Comparison of ENCODE assay signal across 8 mouse cellular contexts in the genomic region with DNA sequence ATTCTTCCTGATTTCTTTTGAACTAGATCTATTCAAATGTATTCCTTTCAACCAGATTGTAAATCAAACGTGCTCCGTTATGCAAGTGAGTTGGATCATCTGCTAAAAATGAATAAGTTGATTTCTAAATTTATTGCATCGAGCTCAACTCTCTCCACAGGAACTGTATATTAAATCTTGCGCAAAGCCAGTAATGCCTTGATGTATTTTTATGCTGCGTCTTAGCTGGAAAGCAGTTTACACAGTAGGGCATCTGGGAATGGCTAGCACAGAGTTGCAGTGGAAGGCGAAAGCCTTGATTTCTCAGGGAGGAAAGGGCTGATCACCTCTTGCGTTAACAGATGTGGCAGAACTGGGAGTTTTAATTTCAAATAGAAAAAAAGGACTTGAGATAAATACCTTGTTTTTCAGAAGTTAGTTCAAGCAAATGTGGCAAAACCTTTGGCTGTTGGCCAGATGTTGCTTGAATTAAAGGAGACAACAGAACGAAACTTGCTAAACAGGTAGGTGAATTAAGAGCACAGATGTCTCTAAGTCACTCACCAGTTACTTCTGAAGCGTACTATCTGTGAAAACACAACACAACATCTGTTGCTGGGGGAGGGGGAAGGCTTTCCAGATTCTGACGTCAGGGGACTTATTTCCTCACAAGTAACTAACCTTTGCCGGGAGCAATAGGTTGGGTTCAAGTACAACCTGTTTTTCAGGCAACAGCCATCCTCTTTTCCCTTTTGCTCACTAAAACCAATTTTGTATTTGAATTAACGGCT. TPM values are rescaled to one million over a fixed set of nuclear protein-coding genes. Genes with fewer than 3 reads are reported as not detected.
DNase-seq lines count a peak whose midpoint lies in the region; ATAC-seq lines count a peak whose summit lies in the region.

No protein-coding gene starts in this region.

- peak overlapping the region; percentile 85 for H3K4me3 ChIP-seq in kidney, embryonic 16.5 days (ENCODE audit: low read length)
- H3K4me3 ChIP-seq in forebrain, embryonic 10.5 days, result peak overlapping the region; percentile 84
- peak overlapping the region; percentile 77 for H3K4me3 ChIP-seq in midbrain, embryonic 12.5 days

- 45% methylated on average over 12 of the region's 12 CpGs for WGBS in kidney, embryonic 16.5 days
- 50% methylated on average over 12 of the region's 12 CpGs for WGBS in forebrain, embryonic 10.5 days
- WGBS in midbrain, embryonic 12.5 days, result 50% methylated on average over 12 of the region's 12 CpGs

- peaks cover 10% of the 10 kb centered on the region for H3K4me1 ChIP-seq in kidney, embryonic 16.5 days (ENCODE audit: insufficient read depth, low read length)
- peaks cover 16% of the 10 kb centered on the region for H3K4me1 ChIP-seq in forebrain, embryonic 10.5 days
- peaks cover 4% of the 10 kb centered on the region; the same call in 1 of the 2 replicates for H3K4me1 ChIP-seq in midbrain, embryonic 12.5 days

- H3K9me3 ChIP-seq in kidney, embryonic 16.5 days (ENCODE audit: low read length), result no peaks in the 10 kb centered on the region
- no peaks in the 10 kb centered on the region for H3K9me3 ChIP-seq in forebrain, embryonic 10.5 days
- no peaks in the 10 kb centered on the region for H3K9me3 ChIP-seq in midbrain, embryonic 12.5 days

- H3K36me3 ChIP-seq in kidney, embryonic 16.5 days (ENCODE audit: insufficient read depth, low read length), result no peaks in the 10 kb centered on the region
- H3K36me3 ChIP-seq in forebrain, embryonic 10.5 days (replicated peaks), result no peaks in the 10 kb centered on the region
- H3K36me3 ChIP-seq in midbrain, embryonic 12.5 days, result no peaks in the 10 kb centered on the region

- H3K4me2 ChIP-seq in kidney, embryonic 16.5 days (replicated peaks; ENCODE audit: low read depth, low read length), result peak overlapping the region; percentile 72
- H3K4me2 ChIP-seq in midbrain, embryonic 12.5 days (replicated peaks), result peak overlapping the region; percentile 78

- intact Hi-C loops in left cerebral cortex, postnatal 14 days (cut with DNase I), result no loop called here

- ATAC-seq in kidney, embryonic 16.5 days (ENCODE audit: low FRiP score, low TSS enrichment), result peak; percentile 18; the same call in 1 of the 2 replicates
- ATAC-seq in midbrain, embryonic 12.5 days (ENCODE audit: low FRiP score, low read depth), result peak; percentile 17; the same call in 1 of the 2 replicates
- ATAC-seq in inflammation-experienced regulatory T-cells, adult 6 months, result no peak

- no peak for DNase-seq in kidney, adult 8-10 months
- peak; percentile 51 for DNase-seq in T-cell, adult 2 months (ENCODE audit: low spot score)
- no peak for DNase-seq in forebrain, embryonic 10.5 days (ENCODE audit: extremely low spot score, low spot score)
- peak; percentile 30 to 57 for DNase-seq in left cerebral cortex, postnatal 14 days (ENCODE audit: low spot score in 2 of 2)
- DNase-seq in embryo, embryonic 11 days, result no peak

- H3K9ac ChIP-seq in kidney, embryonic 16.5 days (replicated peaks; ENCODE audit: low read length), result peak overlapping the region; percentile 79
- H3K9ac ChIP-seq in midbrain, embryonic 12.5 days (replicated peaks), result peak overlapping the region; percentile 43

- no peaks in the 10 kb centered on the region for H3K27me3 ChIP-seq in kidney, embryonic 16.5 days (ENCODE audit: insufficient read depth, low read length)
- no peaks in the 10 kb centered on the region for H3K27me3 ChIP-seq in forebrain, embryonic 10.5 days (ENCODE audit: poor library complexity, severe bottlenecking)
- no peaks in the 10 kb centered on the region for H3K27me3 ChIP-seq in midbrain, embryonic 12.5 days

- peak overlapping the region; percentile 63; the same call in 1 of the 2 replicates for H3K27ac ChIP-seq in kidney, embryonic 16.5 days (ENCODE audit: low read length)
- peak overlapping the region; percentile 93 for H3K27ac ChIP-seq in forebrain, embryonic 10.5 days
- peak overlapping the region; percentile 73 for H3K27ac ChIP-seq in midbrain, embryonic 12.5 days (replicated peaks)

RNA-seq across cellular contexts. Expression of gene Smim13, which starts 0.7 kb away (rescaled TPM):
- 10.0 and 10.8 TPM in 2 replicates for polyA plus RNA-seq in kidney, embryonic 16.5 days (2015; fragmentation: Nextera tagmentation; extraction: Ambion mirVana)
- polyA plus RNA-seq in forebrain, embryonic 10.5 days (2016; fragmentation: Nextera tagmentation; extraction: Ambion mirVana), result 9.8 and 9.9 TPM in 2 replicates
- 100 to 1,000 TPM; 180 to 182 TPM for total RNA-seq in left cerebral cortex, postnatal 14 days (2021)
- polyA plus RNA-seq in midbrain, embryonic 12.5 days (2016; fragmentation: Nextera tagmentation; extraction: Ambion mirVana), result 16.5 and 17.5 TPM in 2 replicates
- 1 to 10 TPM; 2.3 to 4.8 (median 3.1) TPM for polyA plus RNA-seq in inflammation-experienced regulatory T-cells, adult 6 months (2017; shearing (Covaris generic))

RNA-seq across cellular contexts. Expression of gene Gm17364, which starts 24.8 kb away (rescaled TPM):
- polyA plus RNA-seq in kidney, embryonic 16.5 days (2015; fragmentation: Nextera tagmentation; extraction: Ambion mirVana), result not detected in 2 replicates
- not detected in 2 replicates for polyA plus RNA-seq in forebrain, embryonic 10.5 days (2016; fragmentation: Nextera tagmentation; extraction: Ambion mirVana)
- total RNA-seq in left cerebral cortex, postnatal 14 days (2021), result not detected
- polyA plus RNA-seq in midbrain, embryonic 12.5 days (2016; fragmentation: Nextera tagmentation; extraction: Ambion mirVana), result not detected in 2 replicates
- not detected for polyA plus RNA-seq in inflammation-experienced regulatory T-cells, adult 6 months (2017; shearing (Covaris generic))

RNA-seq across cellular contexts. Expression of gene Elovl2, which starts 28.7 kb away (rescaled TPM):
- 23.3 and 23.7 TPM in 2 replicates for polyA plus RNA-seq in kidney, embryonic 16.5 days (2015; fragmentation: Nextera tagmentation; extraction: Ambion mirVana)
- polyA plus RNA-seq in forebrain, embryonic 10.5 days (2016; fragmentation: Nextera tagmentation; extraction: Ambion mirVana), result 46.0 and 50.9 TPM in 2 replicates
- 10 to 100 TPM; 35.2 to 37.2 TPM for total RNA-seq in left cerebral cortex, postnatal 14 days (2021)
- 43.4 and 44.4 TPM in 2 replicates for polyA plus RNA-seq in midbrain, embryonic 12.5 days (2016; fragmentation: Nextera tagmentation; extraction: Ambion mirVana)
- polyA plus RNA-seq in inflammation-experienced regulatory T-cells, adult 6 months (2017; shearing (Covaris generic)), result not detected

Comparison
In these comparisons a context has a peak if more than half of its experiments do, and no peak if none do; other contexts are left out.
1. DNase-seq: peak in T-cell, adult 2 months (single experiment) and left cerebral cortex, postnatal 14 days (2 of 2); none in kidney, adult 8-10 months (0 of 2), forebrain, embryonic 10.5 days (single experiment) and embryo, embryonic 11 days (single experiment).
2. RNA of gene Elovl2, which starts 28.7 kb away (polyA plus RNA-seq): 46.0 to 50.9 TPM in forebrain, embryonic 10.5 days, 43.4 to 44.4 TPM in midbrain, embryonic 12.5 days and 23.3 to 23.7 TPM in kidney, embryonic 16.5 days; not detected in inflammation-experienced regulatory T-cells, adult 6 months; every median in the first group is over 10 times any median in the second.
3. Peak in every context shown above with its lines, with median percentiles within 50 percentile points of each other: H3K27ac ChIP-seq and H3K4me3 ChIP-seq.